Mouse (Mus musculus): ENCODE measurements at regions not wholly inside any gene's neighbourhood (a gene's known extent, or its start where the extent isn't known, plus 50 kb on each side); places are given as distances from the start of the nearest gene placed in this dataset.

GRCm38 (mm10) chr10:111558675-111559340 lies 52.7 kb downstream of the Phlda1 start:
- H3K4me2 ChIP-seq, result no peak overlapping the region
- no peak overlapping the region for H3K27ac ChIP-seq
- no peaks in the 10 kb centered on the region for H3K9me3 ChIP-seq (replicated peaks)
- H3K4me3 ChIP-seq (replicated peaks), result no peak overlapping the region
- no peak for ATAC-seq (ENCODE audit: low read depth)
- H3K9ac ChIP-seq, result no peak overlapping the region
- 66% methylated on average over 10 of the region's 10 CpGs for WGBS (ENCODE audit: insufficient replicate concordance)
- DNase-seq, result no peak
- H3K36me3 ChIP-seq, result no peaks in the 10 kb centered on the region
- peaks cover 16% of the 10 kb centered on the region for H3K4me1 ChIP-seq (replicated peaks)
- H3K27me3 ChIP-seq, result no peaks in the 10 kb centered on the region

- Histone ChIP-seq H3K36me3 (no peaks in the 10 kb centered on the region), H3K27me3 (no peaks in the 10 kb centered on the region), H3K4me1 (replicated peaks) (peaks cover 21% of the 10 kb centered on the region), H3K9ac (no peak overlapping the region), H3K27ac (no peak overlapping the region), H3K9me3 (replicated peaks) (no peaks in the 10 kb centered on the region), H3K4me2 (no peak overlapping the region), H3K4me3 (replicated peaks) (no peak overlapping the region)
- WGBS (ENCODE audit: insufficient replicate concordance), result 47% methylated on average over 17 of the region's 17 CpGs
- ATAC-seq (ENCODE audit: low read depth) (no peak), DNase-seq (no peak)
Observed at GRCm38 (mm10) chr10:111559341-111560246, 53.5 kb downstream of the Phlda1 start.

- Histone ChIP-seq H3K9me3 (replicated peaks) (no peaks in the 10 kb centered on the region), H3K27ac (no peak overlapping the region), H3K4me3 (replicated peaks) (no peak overlapping the region), H3K36me3 (no peaks in the 10 kb centered on the region), H3K27me3 (no peaks in the 10 kb centered on the region), H3K9ac (no peak overlapping the region), H3K4me2 (no peak overlapping the region), H3K4me1 (replicated peaks) (peaks cover 22% of the 10 kb centered on the region)
- no peak for DNase-seq
- 72% methylated on average over 8 of the region's 8 CpGs for WGBS (ENCODE audit: insufficient replicate concordance)
- no peak for ATAC-seq (ENCODE audit: low read depth)
Observed at GRCm38 (mm10) chr10:111562628-111563027, 56.5 kb downstream of the Phlda1 start.

GRCm38 (mm10) chr10:111566873-111567381 lies 60.8 kb downstream of the Phlda1 start:
- no peak for ATAC-seq (ENCODE audit: low read depth)
- WGBS (ENCODE audit: insufficient replicate concordance), result 76% methylated on average over 12 of the region's 12 CpGs
- DNase-seq, result no peak
- Histone ChIP-seq H3K4me1 (replicated peaks) (peaks cover 6% of the 10 kb centered on the region; the same call in 1 of the 2 replicates), H3K27ac (no peak overlapping the region), H3K27me3 (no peaks in the 10 kb centered on the region), H3K9ac (no peak overlapping the region), H3K4me2 (no peak overlapping the region), H3K36me3 (no peaks in the 10 kb centered on the region), H3K4me3 (replicated peaks) (no peak overlapping the region), H3K9me3 (replicated peaks) (no peaks in the 10 kb centered on the region)

GRCm38 (mm10) chr10:111570501-111571258 lies 64.6 kb downstream of the Phlda1 start:
- DNase-seq, result no peak
- 41% methylated on average over 7 of the region's 7 CpGs for WGBS (ENCODE audit: insufficient replicate concordance)
- no peak overlapping the region for H3K27ac ChIP-seq

GRCm38 (mm10) chr10:111574231-111574630 lies 68.1 kb downstream of the Phlda1 start:
- no peak overlapping the region for H3K9ac ChIP-seq
- no peaks in the 10 kb centered on the region for H3K36me3 ChIP-seq
- H3K27ac ChIP-seq, result no peak overlapping the region
- no peak overlapping the region for H3K4me3 ChIP-seq (replicated peaks)
- H3K9me3 ChIP-seq (replicated peaks), result no peaks in the 10 kb centered on the region
- H3K4me1 ChIP-seq (replicated peaks), result peaks cover 33% of the 10 kb centered on the region
- H3K4me2 ChIP-seq, result no peak overlapping the region
- no peak for DNase-seq
- 60% methylated on average over 4 of the region's 4 CpGs for WGBS (ENCODE audit: insufficient replicate concordance)
- no peaks in the 10 kb centered on the region for H3K27me3 ChIP-seq
- ATAC-seq (ENCODE audit: low read depth), result no peak

More at GRCm38 (mm10) chr10:111570501-111571258, 64.6 kb downstream of the Phlda1 start:
- H3K9me3 ChIP-seq (replicated peaks), result no peaks in the 10 kb centered on the region
- peaks cover 14% of the 10 kb centered on the region for H3K4me1 ChIP-seq (replicated peaks)
- H3K4me3 ChIP-seq (replicated peaks), result no peak overlapping the region
- H3K27me3 ChIP-seq, result no peaks in the 10 kb centered on the region
- no peaks in the 10 kb centered on the region for H3K36me3 ChIP-seq
- no peak overlapping the region for H3K9ac ChIP-seq
- no peak for ATAC-seq (ENCODE audit: low read depth)
- no peak overlapping the region for H3K4me2 ChIP-seq

- no peak overlapping the region for H3K27ac ChIP-seq
- peaks cover 39% of the 10 kb centered on the region for H3K4me1 ChIP-seq (replicated peaks)
- H3K36me3 ChIP-seq, result no peaks in the 10 kb centered on the region
- H3K27me3 ChIP-seq, result no peaks in the 10 kb centered on the region
- DNase-seq (no peak), ATAC-seq (ENCODE audit: low read depth) (no peak)
- H3K9ac ChIP-seq, result no peak overlapping the region
- no peaks in the 10 kb centered on the region for H3K9me3 ChIP-seq (replicated peaks)
- 53% methylated on average over 8 of the region's 8 CpGs for WGBS (ENCODE audit: insufficient replicate concordance)
- H3K4me3 ChIP-seq (replicated peaks), result no peak overlapping the region
- H3K4me2 ChIP-seq, result no peak overlapping the region
Observed at GRCm38 (mm10) chr10:111574812-111575211, 68.7 kb downstream of the Phlda1 start.

GRCm38 (mm10) chr10:111575256-111575655 lies 69.2 kb downstream of the Phlda1 start:
- Histone ChIP-seq H3K4me2 (no peak overlapping the region), H3K4me3 (replicated peaks) (no peak overlapping the region), H3K27me3 (no peaks in the 10 kb centered on the region), H3K27ac (no peak overlapping the region), H3K36me3 (no peaks in the 10 kb centered on the region), H3K9ac (no peak overlapping the region), H3K4me1 (replicated peaks) (peaks cover 43% of the 10 kb centered on the region), H3K9me3 (replicated peaks) (no peaks in the 10 kb centered on the region)
- WGBS (ENCODE audit: insufficient replicate concordance), result 61% methylated on average over 5 of the region's 5 CpGs
- ATAC-seq (ENCODE audit: low read depth) (0 out of 2 replicates have a peak, but pooled peaks have one; percentile 12), DNase-seq (no peak)

GRCm38 (mm10) chr10:111575926-111576325 lies 69.8 kb downstream of the Phlda1 start:
- H3K27ac ChIP-seq, result no peak overlapping the region
- H3K4me1 ChIP-seq (replicated peaks), result peaks cover 50% of the 10 kb centered on the region
- DNase-seq (peak; percentile 24), ATAC-seq (ENCODE audit: low read depth) (peak; percentile 56)
- H3K4me3 ChIP-seq (replicated peaks), result no peak overlapping the region
- H3K36me3 ChIP-seq, result no peaks in the 10 kb centered on the region
- no peak overlapping the region for H3K9ac ChIP-seq
- H3K4me2 ChIP-seq, result no peak overlapping the region
- WGBS (ENCODE audit: insufficient replicate concordance), result 6% methylated on average over 5 of the region's 5 CpGs
- no peaks in the 10 kb centered on the region for H3K27me3 ChIP-seq
- H3K9me3 ChIP-seq (replicated peaks), result no peaks in the 10 kb centered on the region

- Histone ChIP-seq H3K27me3 (no peaks in the 10 kb centered on the region), H3K4me1 (replicated peaks) (peaks cover 56% of the 10 kb centered on the region), H3K27ac (no peak overlapping the region), H3K4me2 (no peak overlapping the region), H3K4me3 (replicated peaks) (no peak overlapping the region), H3K36me3 (no peaks in the 10 kb centered on the region), H3K9me3 (replicated peaks) (no peaks in the 10 kb centered on the region), H3K9ac (no peak overlapping the region)
- no peak for DNase-seq
- 47% methylated on average over 10 of the region's 10 CpGs for WGBS (ENCODE audit: insufficient replicate concordance)
- ATAC-seq (ENCODE audit: low read depth), result no peak
Observed at GRCm38 (mm10) chr10:111576395-111577069, 70.4 kb downstream of the Phlda1 start.

All from liver, embryonic 13.5 days (tissue).